Mouse (Mus musculus) E14TG2a.4 (cell line): ENCODE measurements at regions not wholly inside any gene's neighbourhood (a gene's known extent, or its start where the extent isn't known, plus 50 kb on each side); places are given as distances from the start of the nearest gene placed in this dataset.

ENCODE experiments used
- CTCF ChIP-seq: conservative IDR thresholded peaks from 2 replicates; pipeline ENCODE4 v1.5.1; 2014; ENCODE audit warnings: low read length
- NANOG ChIP-seq: IDR thresholded peaks from 2 replicates; pipeline ENCODE4 v1.6.1; 2014; ENCODE audit warnings: borderline replicate concordance, low read length, mixed read lengths

GRCm38 (mm10) chr3:3016572-3016971 is 2734.0 kb upstream of the Gm8797 start:
- TF ChIP-seq CTCF (no peak), NANOG (no peak)
